Mouse (Mus musculus) left cerebral cortex, postnatal 14 days (tissue): ENCODE data around the gene Ick. TPM values are rescaled to one million over a fixed set of nuclear protein-coding genes. Genes with fewer than 3 reads are reported as not detected.

Experiments
- DNase-seq, 2 experiments: peaks; one replicate each; pipeline ENCODE4 v3.0.0; 2021 to 2022; ENCODE audit warnings: low spot score in 2 of 2, mixed read lengths in 1 of 2
- intact Hi-C: fragments of 180-260 bp; cut with DNase I; formaldehyde crosslinking; loops from one replicate; pipeline ENCODE4 v1.15.1; 2025
- total RNA-seq, 2 experiments: library from RNA; stranded (reverse); gene quantifications; 2 replicates each; pipeline ENCODE4 v1.2.3; 2021

Gene Ick
- total RNA-seq, 2 experiments from 2014 or later, result 23.1 to 23.2 TPM

DNA sequence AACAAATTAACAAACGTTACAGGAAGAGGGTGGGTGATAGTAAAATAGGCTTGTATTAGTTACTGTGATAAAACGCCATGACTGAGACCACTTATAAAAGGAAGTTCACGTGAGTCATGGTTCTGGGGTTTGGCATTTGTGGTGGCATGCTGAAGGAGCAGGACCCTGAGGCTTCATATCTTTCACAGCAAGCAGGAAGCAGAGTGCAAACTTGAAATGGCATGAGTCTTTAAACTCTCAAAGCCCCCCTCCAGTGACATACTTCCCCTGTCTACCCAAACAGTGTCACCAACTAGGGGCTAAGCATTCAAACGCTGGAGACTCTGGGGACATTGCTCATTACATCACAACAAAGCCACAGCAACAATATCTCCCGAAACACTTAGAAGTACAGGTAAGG, 8.0 kb upstream of the Ick start:
- intact Hi-C loops, result no loop called here
- DNase-seq, result no peak

DNA sequence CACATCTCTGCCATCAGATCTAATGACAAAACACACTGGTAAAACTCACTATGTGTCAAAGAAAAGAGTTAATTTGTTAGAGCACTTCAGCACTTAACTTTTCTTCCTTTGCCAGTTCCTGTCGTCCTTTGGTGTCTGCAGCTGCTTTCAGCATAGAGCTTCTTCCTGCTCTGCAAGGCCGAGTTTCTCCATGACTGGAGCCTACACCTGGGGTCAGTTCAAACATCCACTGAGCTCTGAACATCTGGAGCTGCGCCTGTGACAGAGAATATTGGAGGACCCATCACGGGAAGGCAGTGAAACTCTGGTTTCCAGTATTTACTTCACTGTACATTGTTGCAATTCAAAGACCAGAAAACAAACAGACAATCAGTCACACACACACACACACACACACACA, 7.6 kb upstream of the Ick start:
- DNase-seq, result no peak
- intact Hi-C loops, result no loop called here

- intact Hi-C loops, result no loop called here
- no peak for DNase-seq
Measured at GRCm38 (mm10) chr9:78103965-78104560, 4.9 kb upstream of the Ick start.

DNA sequence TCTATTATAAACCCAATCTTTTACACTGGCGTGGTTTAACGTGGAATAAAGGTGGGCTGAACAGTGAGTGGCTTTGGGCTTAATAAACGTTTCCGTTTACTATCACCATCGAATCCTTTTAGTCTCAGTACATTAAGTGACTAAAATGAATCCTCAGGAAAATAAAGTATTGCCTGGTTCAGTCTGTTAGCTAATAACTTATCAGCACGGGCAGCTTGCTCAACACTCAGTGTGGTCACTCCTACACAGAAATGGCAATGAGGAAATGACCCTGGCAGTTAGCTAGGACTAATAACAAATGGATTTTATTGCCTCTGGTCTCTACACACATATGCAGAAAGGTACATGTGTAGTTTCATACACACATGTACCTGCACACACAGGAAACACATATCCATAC, 4.0 kb upstream of the Ick start:
- intact Hi-C loops, result no loop called here

GRCm38 (mm10) chr9:78105501-78105932, 3.5 kb upstream of the Ick start:
- intact Hi-C loops, result no loop called here
- no peak for DNase-seq

More for the DNA sequence above, 4.0 kb upstream of the Ick start:
- DNase-seq, result no peak

GRCm38 (mm10) chr9:78106821-78107220, 2.2 kb upstream of the Ick start:
- intact Hi-C loops, result no loop called here
- no peak for DNase-seq

- intact Hi-C loops, result no loop called here
- no peak for DNase-seq
Measured at GRCm38 (mm10) chr9:78107582-78107911, 1.4 kb upstream of the Ick start.

GRCm38 (mm10) chr9:78107912-78108795, 838 bp upstream of the Ick start:
- intact Hi-C loops, result no loop called here
- DNase-seq, result peak; percentile 68 to 81

GRCm38 (mm10) chr9:78109656-78110055, 664 bp downstream of the Ick start:
- intact Hi-C loops, result loop anchor here (5.0 kb wide), 1 partner anchor 83 kb away; no protein-coding TSS in a partner anchor
- DNase-seq, result no peak

GRCm38 (mm10) chr9:78111456-78111855, 2.5 kb downstream of the Ick start:
- no peak for DNase-seq
- intact Hi-C loops, result loop anchor here (5.0 kb wide), 1 partner anchor 81 kb away; no protein-coding TSS in a partner anchor

GRCm38 (mm10) chr9:78112770-78113537, 4.0 kb downstream of the Ick start:
- DNase-seq, result peak; percentile 91 to 93
- intact Hi-C loops, result loop anchor here (2.0 to 5.0 kb wide), 3 partner anchors 38 to 79 kb away; no protein-coding TSS in a partner anchor

GRCm38 (mm10) chr9:78113538-78113885, 4.5 kb downstream of the Ick start:
- intact Hi-C loops, result loop anchor here (2.0 to 5.0 kb wide), 3 partner anchors 37 to 79 kb away; no protein-coding TSS in a partner anchor
- peak in 1 of 2 experiments; percentile 19 for DNase-seq

GRCm38 (mm10) chr9:78115746-78116145, 6.8 kb downstream of the Ick start:
- DNase-seq, result no peak
- intact Hi-C loops, result no loop called here

DNA sequence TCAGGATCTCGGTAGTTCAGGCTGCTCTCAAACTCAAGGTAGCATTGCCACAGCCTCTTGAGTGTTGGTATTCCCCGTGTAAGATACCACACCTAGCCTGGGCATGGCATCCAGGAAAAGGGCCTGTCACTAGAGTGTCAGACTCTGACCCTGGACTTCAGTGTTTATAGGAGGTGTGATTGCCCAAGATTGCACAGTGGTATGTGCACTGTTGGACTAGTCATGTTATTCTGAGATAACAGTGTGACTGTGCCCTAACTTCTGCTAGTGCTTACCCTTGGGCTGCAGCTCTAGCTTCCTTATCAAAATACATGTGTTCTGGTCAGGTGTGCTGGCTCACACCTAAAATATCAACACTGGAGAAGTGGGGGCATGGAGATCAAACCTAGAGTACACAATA, 8.7 kb downstream of the Ick start:
- intact Hi-C loops, result no loop called here

GRCm38 (mm10) chr9:78121358-78121757, 12.4 kb downstream of the Ick start:
- DNase-seq, result no peak
- intact Hi-C loops, result no loop called here

More for the DNA sequence above, 8.7 kb downstream of the Ick start:
- no peak for DNase-seq

GRCm38 (mm10) chr9:78121985-78122384, 13.0 kb downstream of the Ick start:
- intact Hi-C loops, result no loop called here
- DNase-seq, result no peak

GRCm38 (mm10) chr9:78122939-78123712, 14.1 kb downstream of the Ick start:
- intact Hi-C loops, result no loop called here
- DNase-seq, result no peak

- no peak for DNase-seq
- intact Hi-C loops, result no loop called here
Measured at GRCm38 (mm10) chr9:78124297-78124696, 15.3 kb downstream of the Ick start.

GRCm38 (mm10) chr9:78126007-78126406, 17.0 kb downstream of the Ick start:
- DNase-seq, result no peak
- intact Hi-C loops, result no loop called here
